Mouse (Mus musculus): ENCODE results near the gene Faiml.

GRCm38 (mm10) chr9:99183043-99183670 lies 53.9 kb downstream of the Faiml start:
- TF ChIP-seq CTCF (IDR thresholded peaks at IDR 0.05; ENCODE audit: control insufficient read depth, insufficient read depth, low read length) (no peak), POLR2A (IDR thresholded peaks at IDR 0.05; ENCODE audit: borderline replicate concordance, control insufficient read depth, low read depth, low read length) (no peak)

Measured in bone marrow, adult 2 months (tissue).